Mouse (Mus musculus) erythroblast, embryonic 14.5 days (primary cell): ENCODE results near the gene Asb16. TPM values are rescaled to one million over a fixed set of nuclear protein-coding genes. Genes with fewer than 3 reads are reported as not detected.
A peak's percentile ranks its signal among the peaks of the same experiment; 100 is the strongest.

Experiments
- H3K27me3 ChIP-seq: 2 replicates; pipeline ENCODE4 v1.6.1; 2012; ENCODE audit warnings: inconsistent platforms; ENCODE audit not compliant: control insufficient read depth
- H3K36me3 ChIP-seq: 2 replicates; pipeline ENCODE4 v1.6.1; 2012; ENCODE audit warnings: mild to moderate bottlenecking, inconsistent platforms; ENCODE audit not compliant: control insufficient read depth
- H3K4me1 ChIP-seq: 2 replicates; pipeline ENCODE4 v1.6.1; 2012; ENCODE audit warnings: inconsistent platforms; ENCODE audit not compliant: control insufficient read depth
- H3K4me3 ChIP-seq: replicated peaks from 2 replicates; pipeline ENCODE3; 2012; ENCODE audit warnings: moderate library complexity, mild to moderate bottlenecking, inconsistent platforms
- H3K9me3 ChIP-seq: 2 replicates; pipeline ENCODE4 v1.6.1; 2012; ENCODE audit warnings: low read length, inconsistent platforms, mixed read lengths; ENCODE audit not compliant: control insufficient read depth
- GATA1 ChIP-seq: IDR thresholded peaks from 2 replicates; pipeline ENCODE4 v1.6.1; 2012; ENCODE audit warnings: low read length, inconsistent platforms, mixed read lengths
- TAL1 ChIP-seq: IDR thresholded peaks from 3 replicates; pipeline ENCODE4 v1.6.1; 2012; ENCODE audit warnings: low read length, inconsistent platforms, mixed read lengths
- polyA plus RNA-seq: library from polyadenylated mRNA; stranded (reverse); fragments of >175 nt; gene quantifications from 2 replicates; pipeline ENCODE4 v1.2.3, GENCODE M21; 2012

Asb16 gene
- polyA plus RNA-seq, 1 experiment, result 0.02 TPM

- Histone ChIP-seq H3K4me1 (peaks cover 47% of the 10 kb centered on the region), H3K36me3 (peaks cover 25% of the 10 kb centered on the region), H3K9me3 (peaks cover 2% of the 10 kb centered on the region; the same call in 1 of the 2 replicates), H3K27me3 (no peaks in the 10 kb centered on the region), H3K4me3 (peak overlapping the region; percentile 84)
- TF ChIP-seq TAL1 (no peak), GATA1 (no peak)
Measured at GRCm38 (mm10) chr11:102297577-102298556, 29.3 kb downstream of the Asb16 start.

GRCm38 (mm10) chr11:102299839-102300238, 31.3 kb downstream of the Asb16 start:
- Histone ChIP-seq H3K4me3 (no peak overlapping the region), H3K27me3 (no peaks in the 10 kb centered on the region), H3K36me3 (peaks cover 12% of the 10 kb centered on the region), H3K4me1 (peaks cover 38% of the 10 kb centered on the region), H3K9me3 (peaks cover 2% of the 10 kb centered on the region; the same call in 1 of the 2 replicates)
- no peak for TF ChIP-seq GATA1
- TF ChIP-seq TAL1, result no peak

DNA sequence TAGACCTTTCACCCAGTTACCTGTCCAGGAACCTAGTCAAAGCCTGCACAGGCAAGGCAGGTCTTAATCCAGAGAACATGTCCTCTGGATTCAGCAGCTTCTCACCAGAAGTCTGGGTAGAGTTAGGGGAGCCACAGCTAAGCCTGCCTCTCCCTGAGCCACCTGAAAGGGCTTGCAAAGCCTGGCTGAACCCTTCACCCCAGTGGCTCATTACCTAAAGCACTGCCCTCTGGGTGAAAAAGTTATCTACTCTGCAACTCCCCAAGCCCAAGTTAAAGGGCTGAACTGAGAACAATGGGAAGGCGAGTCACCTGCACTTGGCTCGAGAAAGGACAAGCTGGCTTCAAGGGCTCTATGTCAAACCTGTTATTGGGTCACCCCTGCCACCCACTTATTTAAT, 35.6 kb downstream of the Asb16 start:
- no peak overlapping the region for H3K4me3 ChIP-seq
- TF ChIP-seq GATA1 (no peak), TAL1 (no peak)
- no peaks in the 10 kb centered on the region for H3K27me3 ChIP-seq
- H3K9me3 ChIP-seq, result peaks cover 2% of the 10 kb centered on the region; the same call in 1 of the 2 replicates
- H3K36me3 ChIP-seq, result peaks cover 49% of the 10 kb centered on the region
- H3K4me1 ChIP-seq, result peaks cover 25% of the 10 kb centered on the region

DNA sequence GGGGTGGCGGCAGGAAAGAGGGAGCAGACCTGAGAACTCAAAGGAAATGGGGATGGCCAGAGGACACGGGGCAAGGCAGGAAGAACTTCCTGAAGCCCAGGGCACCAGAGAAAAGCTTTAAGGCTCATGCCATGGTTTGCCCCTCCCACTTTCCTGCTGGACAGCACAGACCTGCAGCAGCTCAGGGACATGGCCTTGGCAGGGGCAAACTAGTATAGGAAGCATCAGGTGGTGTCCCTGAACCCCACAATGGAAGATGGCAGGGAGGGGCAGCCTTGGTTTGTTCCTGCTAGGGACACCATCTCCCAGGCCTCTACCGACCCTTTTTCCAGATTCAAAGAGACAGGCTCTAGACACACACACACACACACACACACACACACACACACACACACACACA, 36.8 kb downstream of the Asb16 start:
- H3K4me3 ChIP-seq, result no peak overlapping the region
- no peaks in the 10 kb centered on the region for H3K9me3 ChIP-seq
- H3K4me1 ChIP-seq, result peaks cover 31% of the 10 kb centered on the region
- peaks cover 61% of the 10 kb centered on the region for H3K36me3 ChIP-seq
- TF ChIP-seq GATA1 (no peak), TAL1 (no peak)
- no peaks in the 10 kb centered on the region for H3K27me3 ChIP-seq

- peaks cover 56% of the 10 kb centered on the region for H3K4me1 ChIP-seq
- no peak overlapping the region for H3K4me3 ChIP-seq
- H3K9me3 ChIP-seq, result no peaks in the 10 kb centered on the region
- peaks cover 88% of the 10 kb centered on the region for H3K36me3 ChIP-seq
- TF ChIP-seq TAL1, result no peak
- no peak for TF ChIP-seq GATA1
- H3K27me3 ChIP-seq, result no peaks in the 10 kb centered on the region
Measured at GRCm38 (mm10) chr11:102308104-102308503, 39.6 kb downstream of the Asb16 start.

DNA sequence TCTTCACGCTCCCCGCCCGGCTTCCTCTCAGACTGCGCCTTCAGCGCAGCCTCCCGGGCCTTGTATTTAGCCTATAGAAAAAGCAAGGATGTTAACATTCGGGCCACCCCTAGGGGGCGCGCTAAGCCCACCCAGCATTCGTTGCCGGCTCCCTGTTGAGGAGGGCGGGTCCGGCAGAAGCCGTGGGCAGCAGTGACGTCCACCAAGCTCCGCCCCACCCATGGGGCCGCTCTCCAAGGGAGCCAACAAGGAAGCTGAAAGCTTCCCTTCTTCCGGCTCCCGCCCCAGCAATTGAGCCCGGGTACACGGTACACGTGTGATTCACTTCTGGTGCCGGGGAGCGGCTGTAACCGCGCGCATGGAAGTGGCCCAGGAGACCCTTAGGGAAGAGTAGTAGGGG, 40.4 kb downstream of the Asb16 start:
- H3K36me3 ChIP-seq, result peaks cover 97% of the 10 kb centered on the region
- peak overlapping the region; percentile 59 for H3K4me3 ChIP-seq
- no peak for TF ChIP-seq TAL1
- TF ChIP-seq GATA1, result no peak
- no peaks in the 10 kb centered on the region for H3K27me3 ChIP-seq
- H3K9me3 ChIP-seq, result no peaks in the 10 kb centered on the region
- H3K4me1 ChIP-seq, result peaks cover 61% of the 10 kb centered on the region

DNA sequence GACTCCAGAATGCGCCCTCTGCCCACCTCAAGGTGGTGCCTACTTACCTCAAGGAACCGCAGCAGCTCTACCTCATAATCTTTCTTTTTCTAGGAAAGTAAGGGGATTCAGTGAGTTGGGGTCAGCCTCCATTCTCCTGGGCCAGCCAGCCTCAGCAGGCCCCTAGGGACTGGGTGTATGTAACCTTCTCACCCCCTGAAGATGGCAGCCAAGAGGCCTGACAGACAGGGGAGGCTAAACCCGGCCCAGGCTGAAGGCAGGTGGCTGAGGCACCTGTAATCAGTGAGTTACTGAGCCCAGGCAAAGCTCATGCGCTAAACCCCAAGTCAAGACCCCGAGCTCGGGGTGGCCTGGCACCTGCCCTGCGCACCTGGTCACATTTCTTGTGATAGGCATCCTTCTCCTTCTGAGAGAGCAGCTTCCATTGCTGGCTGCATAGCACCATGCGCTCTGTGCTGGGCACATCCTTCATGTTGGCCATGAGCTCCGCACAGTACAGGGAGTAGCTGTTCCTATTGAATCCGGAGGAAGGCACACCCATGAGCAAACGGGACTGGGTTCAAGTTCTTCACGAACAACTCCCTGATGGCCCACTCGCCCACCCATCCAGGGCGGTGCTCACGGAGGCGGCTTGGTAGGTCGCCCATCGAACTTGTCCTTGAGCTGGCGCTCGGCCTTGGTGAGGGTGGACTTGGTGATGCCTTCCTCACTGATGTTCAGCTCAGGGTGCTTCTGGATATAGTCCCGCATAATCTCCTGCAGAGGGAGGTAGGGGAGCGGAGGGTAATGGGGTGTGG, 41.5 kb downstream of the Asb16 start:
- no peaks in the 10 kb centered on the region for H3K27me3 ChIP-seq
- no peaks in the 10 kb centered on the region for H3K9me3 ChIP-seq
- peaks cover 100% of the 10 kb centered on the region for H3K36me3 ChIP-seq
- H3K4me1 ChIP-seq, result peaks cover 71% of the 10 kb centered on the region
- no peak for TF ChIP-seq GATA1
- no peak for TF ChIP-seq TAL1
- peak overlapping the region; percentile 59 for H3K4me3 ChIP-seq

DNA sequence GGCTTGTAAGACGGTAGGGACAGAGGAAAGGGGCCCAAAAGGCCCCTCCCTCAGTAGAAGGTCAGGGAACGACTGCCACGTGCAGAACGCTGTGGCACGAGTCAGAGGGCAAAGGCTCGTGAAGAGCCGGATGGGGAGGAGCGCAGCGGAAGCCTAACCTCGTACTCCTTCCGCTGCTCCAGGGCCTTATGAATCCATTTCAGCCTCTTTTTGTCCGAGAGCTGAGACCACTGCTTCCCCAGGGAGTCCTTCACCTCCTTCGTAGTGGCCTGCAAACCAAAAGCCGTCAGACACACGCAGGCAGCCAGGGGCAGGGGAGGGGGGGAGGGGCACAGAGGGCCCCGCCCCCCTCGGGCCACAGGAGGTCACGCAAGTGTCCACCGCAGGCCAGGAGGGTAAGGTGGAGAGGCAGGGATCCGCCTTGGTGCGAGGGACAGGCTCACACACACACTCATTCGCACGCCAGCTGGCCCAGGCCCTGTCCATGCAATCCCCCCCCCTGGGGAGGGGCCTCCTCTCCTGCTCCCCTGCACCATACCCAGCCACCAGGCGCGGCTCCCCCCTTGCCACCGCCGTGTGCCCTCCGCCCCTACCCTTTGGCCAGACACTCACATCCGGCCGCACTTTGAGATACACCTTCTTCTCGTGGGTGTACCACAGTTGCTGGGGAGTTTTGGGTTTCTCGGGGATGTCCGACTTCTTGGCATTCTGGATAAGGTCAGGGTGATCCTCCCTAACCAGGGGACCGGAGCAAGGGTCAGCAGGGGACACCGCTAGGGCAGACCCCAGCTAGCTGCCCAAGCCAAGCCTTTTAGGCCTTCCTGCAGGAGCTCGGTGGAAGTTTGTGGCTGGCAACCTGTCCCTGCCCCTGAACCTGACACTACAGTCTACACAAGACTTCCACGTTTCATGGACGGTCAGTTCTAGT, 42.5 kb downstream of the Asb16 start:
- Histone ChIP-seq H3K4me3 (peak overlapping the region; percentile 59), H3K9me3 (no peaks in the 10 kb centered on the region), H3K4me1 (peaks cover 78% of the 10 kb centered on the region), H3K27me3 (no peaks in the 10 kb centered on the region), H3K36me3 (peaks cover 100% of the 10 kb centered on the region)
- TF ChIP-seq GATA1 (no peak), TAL1 (no peak)
